Mouse (Mus musculus): ENCODE results near the gene Fgf16. TPM values are rescaled to one million over a fixed set of nuclear protein-coding genes. Genes with fewer than 3 reads are reported as not detected.

Fgf16 gene
- total RNA-seq, 2 experiments from 2014 or later: not detected

Other genes starting within 250 kb of the Fgf16 start
- 168 and 243 TPM in 2 replicates for gene Atrx, start 165.1 kb downstream of the Fgf16 start, total RNA-seq (2014; fragmentation: Nextera tagmentation)
- gene Atrx, start 165.1 kb downstream of the Fgf16 start, total RNA-seq (2017): 253 and 330 TPM in 2 replicates
- gene Magt1, start 247.6 kb downstream of the Fgf16 start, total RNA-seq (2014; fragmentation: Nextera tagmentation): 31.2 and 35.0 TPM in 2 replicates
- 56.0 and 58.2 TPM in 2 replicates for gene Magt1, start 247.6 kb downstream of the Fgf16 start, total RNA-seq (2017)

Data from megakaryocyte-erythroid progenitor cell, adult 5-6 weeks (primary cell).